Mouse (Mus musculus) induced T-regulatory cell, adult 2 months (primary cell): ENCODE results near the gene Cbfb.
A peak's percentile ranks its signal among the peaks of the same experiment; 100 is the strongest.
"Not testable (repeated sequence)": the region's sequence is repeated elsewhere in the genome, so short reads cannot be mapped to it uniquely, and the experiment has no call there.

Experiments used
- DNase-seq: peaks from one replicate; pipeline ENCODE4 v3.0.0-alpha.2; 2012; ENCODE audit warnings: low read depth

Gene Cbfb

GRCm38 (mm10) chr8:105182201-105182600 is 11.7 kb downstream of the Cbfb start:
- no peak for DNase-seq

GRCm38 (mm10) chr8:105186467-105187005 is 16.1 kb downstream of the Cbfb start:
- DNase-seq: no peak

- DNase-seq: no peak
Observed at GRCm38 (mm10) chr8:105192182-105192581, 21.7 kb downstream of the Cbfb start.

- DNase-seq: no peak
Observed at GRCm38 (mm10) chr8:105205748-105206147, 35.3 kb downstream of the Cbfb start.

GRCm38 (mm10) chr8:105206766-105207275 is 36.3 kb downstream of the Cbfb start:
- no peak for DNase-seq

GRCm38 (mm10) chr8:105207675-105208273 is 37.3 kb downstream of the Cbfb start:
- no peak for DNase-seq

GRCm38 (mm10) chr8:105209153-105210110 is 39.0 kb downstream of the Cbfb start:
- no peak for DNase-seq

- no peak for DNase-seq
Observed at GRCm38 (mm10) chr8:105214104-105214503, 43.6 kb downstream of the Cbfb start.

GRCm38 (mm10) chr8:105217926-105218522 is 47.5 kb downstream of the Cbfb start:
- DNase-seq: peak; percentile 84

- DNase-seq: no peak
Observed at GRCm38 (mm10) chr8:105223850-105224249, 53.4 kb downstream of the Cbfb start.

GRCm38 (mm10) chr8:105224413-105225271 is 54.2 kb downstream of the Cbfb start, which contains the start of gene D230025D16Rik:
TSS of gene D230025D16Rik (plus strand) at chr8:105225145.
- DNase-seq: peak; percentile 97

GRCm38 (mm10) chr8:105225272-105225593 is 54.8 kb downstream of the Cbfb start:
- no peak for DNase-seq

GRCm38 (mm10) chr8:105225917-105226316 is 55.4 kb downstream of the Cbfb start:
- peak; percentile 40 for DNase-seq

GRCm38 (mm10) chr8:105231503-105232320 is 61.2 kb downstream of the Cbfb start:
- DNase-seq: no peak

GRCm38 (mm10) chr8:105232321-105232693 is 61.8 kb downstream of the Cbfb start:
- DNase-seq: not testable (repeated sequence)

GRCm38 (mm10) chr8:105233126-105233935 is 62.9 kb downstream of the Cbfb start:
- DNase-seq: no peak

- no peak for DNase-seq
Observed at GRCm38 (mm10) chr8:105235206-105235605, 64.7 kb downstream of the Cbfb start.

GRCm38 (mm10) chr8:105237442-105238142 is 67.1 kb downstream of the Cbfb start:
- no peak for DNase-seq

- DNase-seq: no peak
Observed at GRCm38 (mm10) chr8:105241016-105241415, 70.5 kb downstream of the Cbfb start.
